Mouse (Mus musculus): ENCODE measurements around the gene Kng1. TPM values are rescaled to one million over a fixed set of nuclear protein-coding genes. Genes with fewer than 3 reads are reported as not detected.

Gene Kng1
- total and polyA plus RNA-seq, 3 experiments = not detected

- peaks cover 0 to 13% of the 10 kb centered on the region in 2 experiments; a peak in 2 of 4 replicates for H3K4me1 ChIP-seq (ENCODE audit: control insufficient read depth in 1 of 2, insufficient read depth in 2 of 2, low read length in 2 of 2)
- no peaks in the 10 kb centered on the region for H3K9me3 ChIP-seq (replicated peaks; ENCODE audit: insufficient read depth, low read length)
- TF ChIP-seq NELFE (IDR thresholded peaks at IDR 0.05; ENCODE audit: low read depth, low read length) (peak; percentile 96), USF1 (IDR thresholded peaks at IDR 0.05; ENCODE audit: low read depth, low read length) (no peak), JUND (IDR thresholded peaks at IDR 0.05; ENCODE audit: low read depth, low read length) (no peak), MAZ (IDR thresholded peaks at IDR 0.05; ENCODE audit: low read depth, low read length) (no peak), POLR2A (IDR thresholded peaks at IDR 0.05; ENCODE audit: control insufficient read depth in 1 of 2, insufficient read depth in 1 of 2, low read depth in 1 of 2, low read length in 2 of 2, poor library complexity in 1 of 2) (peak; percentile 82 to 95), ETS1 (IDR thresholded peaks at IDR 0.05; ENCODE audit: low read depth, low read length) (peak; percentile 39; the same call in 1 of the 2 replicates), ZMIZ1 (IDR thresholded peaks at IDR 0.05; ENCODE audit: low read depth, low read length) (peak; percentile 86; the same call in 1 of the 2 replicates), SIN3A (IDR thresholded peaks at IDR 0.05; ENCODE audit: low read length) (peak; percentile 89; the same call in 1 of the 2 replicates), TBP (IDR thresholded peaks at IDR 0.05; ENCODE audit: low read depth, low read length) (peak; percentile 76), CHD1 (IDR thresholded peaks at IDR 0.05; ENCODE audit: low read depth, low read length) (0 out of 2 replicates have a peak, but pooled peaks have one; percentile 48), CTCF (IDR thresholded peaks at IDR 0.05 in 2 of 3, conservative IDR thresholded peaks at IDR 0.05 in 1 of 3; ENCODE audit: control insufficient read depth in 1 of 3, insufficient read depth in 1 of 3, low read depth in 2 of 3, low read length in 3 of 3, poor library complexity in 1 of 3, severe bottlenecking in 1 of 3) (peak; percentile 0 to 15 (median 7); a peak in 2 of 6 replicates), MEF2A (IDR thresholded peaks at IDR 0.05; ENCODE audit: extremely low read depth, insufficient replicate concordance, low read depth, low read length, poor library complexity, severe bottlenecking) (no peak), EP300 (IDR thresholded peaks at IDR 0.05; ENCODE audit: low read depth in 1 of 2, low read length in 2 of 2) (no peak), SMC3 (IDR thresholded peaks at IDR 0.05; ENCODE audit: low read depth, low read length) (peak; percentile 22; the same call in 1 of the 2 replicates), CHD2 (IDR thresholded peaks at IDR 0.05; ENCODE audit: low read length) (no peak), POLR2AphosphoS5 (IDR thresholded peaks at IDR 0.05; ENCODE audit: borderline replicate concordance, low read depth, low read length) (no peak), USF2 (IDR thresholded peaks at IDR 0.05; ENCODE audit: borderline replicate concordance in 1 of 2, insufficient read depth in 1 of 2, low read depth in 1 of 2, low read length in 2 of 2) (no peak), HCFC1 (IDR thresholded peaks at IDR 0.05; ENCODE audit: low read depth, low read length) (peak; percentile 93), TCF12 (IDR thresholded peaks at IDR 0.05; ENCODE audit: low read depth, low read length) (peak; percentile 66), GABPA (IDR thresholded peaks at IDR 0.05; ENCODE audit: low read depth, low read length) (no peak), ZC3H11A (IDR thresholded peaks at IDR 0.05; ENCODE audit: low read depth, low read length) (no peak), MXI1 (IDR thresholded peaks at IDR 0.05; ENCODE audit: low read depth, low read length) (peak; percentile 87; the same call in 1 of the 2 replicates), ZNF384 (IDR thresholded peaks at IDR 0.05; ENCODE audit: low read depth, low read length) (no peak), ZKSCAN1 (IDR thresholded peaks at IDR 0.05; ENCODE audit: low read depth, low read length) (no peak), MYC (IDR thresholded peaks at IDR 0.05; ENCODE audit: low read depth, low read length) (no peak; the same call in 1 of the 2 replicates), MAX (IDR thresholded peaks at IDR 0.05; ENCODE audit: low read length) (0 out of 2 replicates have a peak, but pooled peaks have one; percentile 35), RAD21 (IDR thresholded peaks at IDR 0.05; ENCODE audit: low read depth, low read length) (no peak), E2F4 (IDR thresholded peaks at IDR 0.05; ENCODE audit: borderline replicate concordance, low read depth, low read length) (peak; percentile 99), MYB (IDR thresholded peaks at IDR 0.05; ENCODE audit: low read depth, low read length) (no peak), KAT2A (conservative IDR thresholded peaks at IDR 0.05; ENCODE audit: low read depth, low read length) (peak; percentile 72; the same call in 1 of the 2 replicates), POLR2AphosphoS2 (IDR thresholded peaks at IDR 0.05; ENCODE audit: low read length) (peak; percentile 91), UBTF (IDR thresholded peaks at IDR 0.05; ENCODE audit: borderline replicate concordance, insufficient read depth, low read depth, low read length) (0 out of 2 replicates have a peak, but pooled peaks have one; percentile 59)
- peak within 1 kb of the TSS; percentile 70 to 71 for H3K4me3 ChIP-seq (ENCODE audit: control insufficient read depth in 1 of 2, insufficient read depth in 1 of 2, low read depth in 2 of 2, low read length in 2 of 2)
- peaks cover 29% of the 10 kb centered on the region for H3K79me2 ChIP-seq (ENCODE audit: control insufficient read depth, insufficient read depth, low read length, poor library complexity)
- H3K27me3 ChIP-seq (ENCODE audit: control insufficient read depth in 1 of 2, insufficient read depth in 2 of 2, low read length in 2 of 2) = no peaks in the 10 kb centered on the region
- peak within 1 kb of the TSS; percentile 94 for H3K9ac ChIP-seq (ENCODE audit: control insufficient read depth, low read depth, low read length, poor library complexity, severe bottlenecking)
- peaks cover 11 to 15% of the 10 kb centered on the region in 2 experiments for H3K36me3 ChIP-seq (ENCODE audit: control insufficient read depth in 1 of 2, insufficient read depth in 2 of 2, low read length in 2 of 2)
- peak; percentile 93 for DNase-seq (ENCODE audit: low read depth, low spot score)
- peak within 1 kb of the TSS; percentile 89 for H3K27ac ChIP-seq (ENCODE audit: control insufficient read depth, low read depth, low read length)
Observed at GRCm38 (mm10) chr16:23127673-23128375, 70.2 kb downstream of the Kng1 start, which contains the start of gene Rfc4. Rfc4 (minus strand) TSS chr16:23127737.
